Mouse (Mus musculus): ENCODE measurements at regions not wholly inside any gene's neighbourhood (a gene's known extent, or its start where the extent isn't known, plus 50 kb on each side); places are given as distances from the start of the nearest gene placed in this dataset.

GRCm38 (mm10) chr12:9438575-9439161 is 131.2 kb upstream of the Osr1 start:
- DNase-seq: peak; percentile 5

- peak; percentile 13 for DNase-seq
Observed at GRCm38 (mm10) chr12:9450620-9451019, 119.3 kb upstream of the Osr1 start.

GRCm38 (mm10) chr12:9460193-9460592 is 109.7 kb upstream of the Osr1 start:
- DNase-seq: no peak

GRCm38 (mm10) chr12:9469655-9470470 is 100.1 kb upstream of the Osr1 start:
- DNase-seq: no peak

GRCm38 (mm10) chr12:9475836-9476235 is 94.1 kb upstream of the Osr1 start:
- DNase-seq: no peak

GRCm38 (mm10) chr12:9478201-9478600 is 91.7 kb upstream of the Osr1 start:
- no peak for DNase-seq

GRCm38 (mm10) chr12:9487674-9488413 is 82.1 kb upstream of the Osr1 start:
- no peak for DNase-seq

- DNase-seq: no peak
Observed at GRCm38 (mm10) chr12:9513926-9514325, 56.0 kb upstream of the Osr1 start.

- no peak for DNase-seq
Observed at GRCm38 (mm10) chr12:9518782-9519181, 51.1 kb upstream of the Osr1 start.

- peak; percentile 7 for DNase-seq
Observed at GRCm38 (mm10) chr12:9519346-9519745, 50.6 kb upstream of the Osr1 start.

Measured in heart, postnatal 4 days (tissue).